Mouse (Mus musculus) right cerebral cortex, postnatal 36 days (tissue): ENCODE measurements around the gene Taok3.
"Not testable (repeated sequence)": the region's sequence is repeated elsewhere in the genome, so short reads cannot be mapped to it uniquely, and the experiment has no call there.

ENCODE experiments used
- DNase-seq, 2 experiments: peaks; one replicate each; pipeline ENCODE4 v3.0.0; 2022; ENCODE audit warnings: low spot score in 2 of 2, mixed read lengths in 1 of 2

Taok3 gene

DNA sequence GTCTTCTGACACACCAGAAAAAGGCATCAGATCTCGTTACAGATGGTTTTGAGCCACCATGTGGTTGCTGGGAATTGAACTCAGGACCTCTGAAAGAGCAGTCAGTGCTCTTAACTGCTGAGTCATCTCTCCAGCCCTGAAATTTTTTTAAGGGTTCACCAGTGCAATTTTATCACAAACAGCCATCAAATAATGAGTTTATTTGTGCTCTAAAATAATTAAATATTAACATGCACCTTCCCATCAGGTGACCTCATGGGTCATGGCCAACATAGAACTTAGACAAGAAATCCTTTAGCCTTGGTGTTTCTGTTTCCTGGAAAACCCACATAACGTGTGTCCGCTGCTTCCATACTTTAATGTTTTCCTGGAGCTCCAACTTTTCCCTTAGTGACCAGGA, 173.8 kb downstream of the Taok3 start:
- not testable (repeated sequence) for DNase-seq

DNA sequence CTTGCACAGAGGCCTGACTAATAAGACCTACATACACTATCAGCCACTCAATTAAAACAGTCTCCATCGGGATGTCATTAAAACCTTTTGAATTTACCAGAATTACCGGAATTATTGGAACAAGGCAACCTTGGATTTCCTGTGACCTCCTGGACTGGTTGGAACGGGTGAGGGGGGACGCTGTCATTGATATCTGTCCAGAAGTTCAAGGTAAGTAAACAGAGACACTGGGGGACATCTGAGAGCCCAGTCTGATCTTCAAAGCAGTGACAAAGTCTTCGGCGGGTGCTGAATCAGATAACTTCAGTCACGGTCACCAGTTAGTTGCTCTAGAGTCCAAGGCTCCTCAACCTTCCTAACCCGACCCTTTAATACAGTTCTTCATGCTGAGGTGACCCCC, 175.1 kb downstream of the Taok3 start:
- DNase-seq: no peak

DNA sequence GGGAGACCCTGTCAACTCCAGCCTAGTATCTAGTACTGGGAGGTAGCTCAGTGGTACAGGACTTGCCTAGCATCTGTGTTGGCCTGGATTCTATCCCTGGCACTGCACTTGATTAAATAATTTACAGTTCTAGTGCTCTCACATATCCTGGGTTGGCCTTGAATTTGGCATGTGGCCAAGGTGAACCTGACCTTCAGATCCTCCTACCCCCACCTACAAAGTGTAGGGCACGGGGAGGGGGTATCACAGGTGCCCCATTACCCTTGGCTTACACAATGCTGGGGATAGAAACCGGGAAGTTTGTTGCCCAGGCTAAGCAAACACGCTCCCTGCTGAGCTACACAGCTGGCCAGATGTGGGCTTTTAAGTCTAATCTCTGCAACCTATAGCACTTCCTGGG, 183.0 kb downstream of the Taok3 start:
- DNase-seq: no peak

DNA sequence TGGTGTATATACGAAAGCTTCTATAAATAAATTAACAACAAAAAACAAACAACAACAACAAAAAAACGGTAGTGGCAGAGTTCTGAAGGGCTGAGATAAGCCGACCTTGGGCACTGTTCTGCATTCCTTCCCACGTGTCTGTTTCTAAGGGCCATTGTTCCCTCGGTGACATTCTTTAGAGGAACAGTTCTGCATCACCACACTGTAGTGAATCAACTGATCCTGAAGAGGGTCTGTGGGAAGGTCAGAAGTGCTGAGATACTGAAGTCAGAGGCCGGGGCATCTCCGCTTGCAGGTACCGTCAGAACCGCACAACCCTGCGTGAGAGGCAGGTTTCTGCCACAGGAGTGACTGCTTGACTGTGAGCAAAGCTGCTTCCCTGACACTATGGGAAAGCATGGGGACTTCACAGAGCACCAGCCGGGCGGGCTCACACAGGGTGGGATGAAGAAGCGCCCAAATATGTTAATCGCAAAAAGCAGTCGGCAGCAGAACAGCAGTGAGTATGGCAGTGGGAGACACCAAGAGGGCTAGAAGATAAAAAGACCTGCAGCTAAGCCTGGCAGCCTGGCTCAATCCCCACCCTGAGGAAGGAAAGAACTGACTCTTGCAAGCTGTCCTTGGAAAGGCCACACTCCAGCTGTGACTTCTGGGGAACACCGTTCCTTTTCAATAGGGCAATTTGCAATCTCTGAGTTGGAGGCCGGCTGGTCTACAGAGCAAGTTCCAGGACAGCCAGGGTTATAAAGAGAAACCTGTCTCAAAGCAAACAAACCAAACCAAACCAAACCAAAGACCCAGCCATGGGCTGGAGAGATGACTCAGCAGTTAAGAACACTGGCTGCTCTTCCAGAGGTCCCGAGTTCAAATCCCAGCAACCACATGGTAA, 184.0 kb downstream of the Taok3 start:
- no peak for DNase-seq

DNA sequence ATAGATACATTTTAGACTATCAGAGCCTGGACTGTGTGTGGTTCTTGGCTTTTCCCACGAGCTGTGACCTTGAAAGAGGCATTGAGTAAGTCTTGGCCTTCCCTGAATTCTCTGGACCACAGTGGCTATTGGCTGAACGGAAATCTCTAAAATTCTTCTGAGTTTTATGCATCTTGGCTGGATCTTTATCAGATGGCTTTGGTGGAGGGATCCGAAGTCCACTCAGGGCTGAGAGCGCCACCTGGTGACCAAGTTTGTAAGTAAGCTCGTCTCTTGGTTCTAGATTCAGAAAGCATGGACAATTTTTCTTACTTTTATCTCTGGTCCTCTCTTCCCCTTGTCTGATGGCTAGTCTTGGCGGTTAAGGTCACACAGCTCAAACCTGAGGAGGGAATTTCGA, 185.0 kb downstream of the Taok3 start:
- peak; percentile 39 to 54 for DNase-seq

DNA sequence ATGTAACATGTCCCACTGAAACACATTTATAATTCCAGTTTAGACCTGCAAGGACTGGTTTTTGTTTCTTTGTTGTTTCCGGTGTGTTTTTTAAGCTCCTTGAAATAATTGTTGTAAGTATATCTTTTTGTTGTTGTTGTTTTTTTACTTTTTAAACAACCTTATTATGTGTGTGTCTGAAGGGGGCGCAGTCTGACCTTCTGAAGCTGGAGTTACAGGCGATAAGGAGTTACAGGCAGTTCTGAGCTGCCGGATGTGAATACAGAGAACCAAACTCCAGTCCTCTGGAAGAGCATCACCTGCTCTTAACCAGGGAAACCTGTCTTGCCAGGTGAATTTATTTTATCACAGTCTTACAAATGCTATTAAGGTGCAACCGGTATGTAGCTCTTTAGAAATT, 185.8 kb downstream of the Taok3 start:
- no peak for DNase-seq

DNA sequence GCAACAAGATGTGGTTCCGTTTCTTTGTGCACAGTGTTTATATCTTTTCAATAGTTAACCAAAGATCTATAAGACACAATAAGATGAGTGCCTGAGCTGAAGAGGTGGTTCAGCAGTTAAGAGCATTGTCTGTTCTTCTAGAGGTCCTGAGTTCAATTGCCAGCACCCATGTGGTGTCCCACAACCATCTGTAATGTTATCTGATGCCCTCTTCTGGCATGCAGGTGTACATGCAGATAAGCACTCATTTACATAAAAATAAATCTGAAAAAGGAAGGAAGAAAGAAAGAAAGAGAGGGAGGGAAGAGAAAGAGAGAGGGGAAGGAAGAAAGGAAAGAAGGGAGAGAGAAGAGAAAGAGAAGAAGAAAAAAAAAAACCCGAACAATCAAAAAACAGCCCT, 186.9 kb downstream of the Taok3 start:
- DNase-seq: no peak

DNA sequence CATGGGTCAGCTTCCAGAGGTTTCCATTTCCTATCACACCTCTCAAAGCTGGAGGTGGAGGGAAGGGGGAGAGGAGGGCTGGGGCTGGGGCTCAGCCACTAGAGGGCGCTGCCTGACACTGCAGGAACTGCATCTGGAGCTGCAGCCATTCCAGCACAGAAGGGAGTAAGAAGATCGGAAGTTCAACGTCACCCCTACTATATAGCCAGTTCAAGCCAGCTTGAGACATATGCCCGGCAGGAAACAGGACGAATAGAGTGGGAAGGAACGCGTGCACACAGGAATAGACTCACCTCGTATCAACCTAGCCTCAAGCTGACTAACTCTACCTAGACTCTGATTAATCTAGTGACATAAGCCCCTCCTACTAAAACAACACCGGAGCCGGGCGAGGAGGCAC, 187.8 kb downstream of the Taok3 start:
- peak in 1 of 2 experiments; percentile 14 for DNase-seq

DNA sequence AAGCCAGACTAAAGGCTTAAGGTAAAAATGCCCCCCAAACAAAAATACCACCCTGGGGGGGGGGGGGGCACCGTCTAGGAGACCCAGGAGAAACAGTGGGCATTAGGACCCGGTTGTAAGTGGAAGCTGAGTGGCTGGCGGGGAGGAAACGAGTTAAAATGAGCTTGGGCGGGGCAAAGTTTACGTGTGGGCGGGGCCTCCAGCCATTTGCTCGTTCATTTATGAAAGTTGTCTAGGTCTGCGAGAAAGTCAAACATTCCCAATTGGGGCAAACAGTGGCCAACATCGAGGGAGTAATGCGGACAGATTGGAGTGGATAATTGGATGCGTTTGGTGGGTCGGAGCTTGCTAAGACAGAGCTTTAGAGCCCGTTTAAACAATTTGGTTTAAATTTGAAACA, 193.5 kb downstream of the Taok3 start:
- DNase-seq: no peak

DNA sequence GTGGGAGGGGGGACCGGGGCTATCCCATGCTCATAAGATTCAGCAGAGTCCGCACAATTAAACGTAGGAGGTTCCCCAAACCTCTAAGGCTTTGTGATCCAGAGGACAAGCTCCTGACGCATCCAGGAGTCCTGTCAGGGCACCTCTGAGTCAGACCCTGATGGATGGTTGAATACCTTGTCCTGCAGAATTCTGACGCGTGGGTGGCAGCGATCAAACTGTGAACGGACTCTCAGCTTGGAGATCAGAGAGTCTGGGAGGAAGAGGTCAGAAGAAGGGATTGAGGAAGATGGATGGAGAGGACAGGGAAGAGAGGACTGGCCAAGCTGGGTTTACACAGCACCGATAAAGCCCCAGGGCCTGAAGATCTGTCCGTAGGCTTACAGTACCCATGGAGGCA, 194.0 kb downstream of the Taok3 start:
- DNase-seq: no peak

DNA sequence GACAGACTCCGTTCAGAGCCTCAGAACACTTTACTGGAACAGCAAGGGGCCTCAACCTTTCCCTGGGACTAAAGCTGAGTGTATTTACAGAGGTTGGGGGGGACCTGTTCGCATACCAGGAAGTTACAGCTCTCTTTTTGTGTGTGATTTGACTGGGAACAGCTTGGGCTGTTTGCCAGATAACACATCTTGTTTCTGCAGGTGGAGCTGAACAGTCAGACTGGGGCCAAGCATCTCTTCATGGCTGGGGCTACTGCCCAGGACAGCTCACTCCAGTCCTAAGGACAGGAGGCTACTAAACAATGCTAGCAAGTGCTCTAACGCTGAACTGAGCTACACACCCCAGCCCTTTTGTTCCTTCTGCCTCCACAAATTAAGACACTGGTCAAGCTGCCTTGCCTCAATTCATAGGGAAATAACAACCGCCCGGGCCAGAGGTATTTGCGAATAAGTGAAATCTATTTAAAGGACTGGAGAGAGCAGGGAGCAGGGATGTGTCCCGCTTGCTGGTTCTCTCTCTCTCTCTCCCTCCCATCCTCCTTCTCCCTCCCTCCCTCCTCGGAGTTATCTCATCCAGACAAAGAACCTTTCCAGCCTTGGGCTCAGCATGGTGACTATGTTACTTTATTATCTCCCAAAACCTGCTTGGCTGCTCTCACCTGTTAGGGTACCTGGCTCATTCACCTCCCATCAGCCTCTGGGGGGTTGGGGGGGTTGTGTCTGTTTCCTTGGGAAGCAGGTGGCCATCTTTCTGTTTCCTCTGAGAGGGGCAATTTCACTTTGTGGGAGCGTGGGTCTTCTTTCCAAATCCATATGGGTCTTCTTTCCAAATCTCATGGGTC, 194.9 kb downstream of the Taok3 start:
- DNase-seq: no peak

DNA sequence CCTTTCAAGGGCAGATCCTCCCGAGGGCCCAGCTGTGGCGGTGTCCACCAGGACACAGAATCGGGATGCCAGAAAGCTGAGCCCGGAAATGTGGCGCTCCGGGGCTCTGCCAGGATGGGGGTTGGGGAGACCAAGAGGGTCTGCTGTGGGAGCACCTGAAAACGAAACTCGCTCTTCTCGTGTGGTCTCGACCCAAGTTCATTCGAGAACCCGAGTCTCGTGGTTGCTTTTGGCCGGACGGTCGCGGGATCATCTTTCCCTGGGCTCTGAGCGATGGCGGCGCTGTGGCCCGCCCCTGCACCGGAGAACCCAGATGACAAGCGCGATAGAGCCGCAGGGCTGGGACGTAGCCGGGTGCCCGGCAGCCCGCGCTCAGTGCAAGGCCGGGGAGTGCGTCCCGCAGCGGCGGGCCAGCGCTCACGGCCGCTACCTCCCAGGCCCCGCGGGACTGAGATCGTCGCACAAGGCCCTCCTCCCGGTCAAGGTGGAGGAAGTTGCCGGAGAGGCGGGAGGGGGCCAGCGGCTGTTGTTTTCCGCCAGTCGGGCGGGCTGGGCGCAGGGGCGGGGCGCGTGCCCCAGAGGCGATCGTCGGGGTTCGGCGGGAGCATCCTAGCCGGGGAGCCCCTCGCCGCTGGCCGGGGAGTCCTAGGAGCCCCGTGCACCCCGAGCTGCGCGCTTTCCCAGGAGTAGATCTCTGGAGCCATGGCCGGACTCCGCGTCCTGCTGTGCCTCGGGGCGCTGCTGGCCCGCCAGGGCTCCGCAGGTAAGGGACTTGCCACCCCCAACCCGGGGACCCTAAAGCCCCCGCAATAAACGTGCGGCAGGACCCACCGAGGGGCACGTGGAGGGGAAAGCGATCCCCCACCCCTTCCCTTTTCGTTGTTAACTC, 199.1 kb downstream of the Taok3 start, which contains the start of gene Vsig10:
Gene Vsig10, plus strand, starts transcription at position 343 of the 889 bp plus-strand sequence.
- peak in 1 of 2 experiments; percentile 3 for DNase-seq

DNA sequence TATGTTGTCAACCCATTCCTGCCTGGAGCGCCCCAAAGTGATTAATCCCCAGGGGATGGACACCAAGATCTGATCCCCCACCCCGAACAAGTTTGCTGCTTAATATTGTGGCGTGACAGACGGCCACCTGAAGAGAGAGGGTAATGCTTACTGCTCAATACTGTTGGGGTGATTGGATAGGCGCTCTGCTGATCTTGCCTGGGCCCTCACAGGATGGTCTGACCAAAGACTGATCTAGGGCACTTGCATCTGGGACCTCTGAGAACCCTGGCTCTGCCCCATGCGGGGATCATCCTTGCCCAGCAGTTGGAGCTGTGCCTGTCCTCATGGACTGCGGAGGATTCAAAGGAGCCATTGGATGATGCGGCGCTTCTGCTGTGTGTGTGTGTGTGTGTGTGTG, 203.8 kb downstream of the Taok3 start:
- DNase-seq: no peak
